Mouse (Mus musculus) CH12.LX (cell line): ENCODE results near the gene Mmp24. TPM values are rescaled to one million over a fixed set of nuclear protein-coding genes. Genes with fewer than 3 reads are reported as not detected.

Experiments used
- DNase-seq: peaks from one replicate; pipeline ENCODE4 v3.0.0-alpha.2; 2013; ENCODE audit errors: extremely low read depth
- H3K27ac ChIP-seq: 2 replicates; pipeline ENCODE4 v1.5.1; 2012; ENCODE audit warnings: low read depth, mild to moderate bottlenecking, control low read depth, moderate library complexity; ENCODE audit not compliant: insufficient read depth
- H3K27me3 ChIP-seq: replicated peaks from 2 replicates; pipeline ENCODE3; 2012; ENCODE audit warnings: inconsistent platforms
- H3K36me3 ChIP-seq, 2 experiments: replicated peaks in 1 of 2; 2 replicates each; pipeline versions ENCODE3 to v1.6.1; 2012; ENCODE audit warnings: inconsistent platforms in 1 of 2, low read length in 1 of 2, mild to moderate bottlenecking in 1 of 2, mixed read lengths in 1 of 2, moderate library complexity in 1 of 2; ENCODE audit not compliant: control insufficient read depth in 1 of 2, insufficient read depth in 1 of 2
- H3K4me1 ChIP-seq, 2 experiments: 2 replicates each; pipeline ENCODE4 v1.6.1; 2012; ENCODE audit warnings: inconsistent platforms in 1 of 2, moderate library complexity in 1 of 2; ENCODE audit not compliant: insufficient read depth in 2 of 2, control insufficient read depth in 1 of 2
- H3K4me2 ChIP-seq: 2 replicates; pipeline ENCODE4 v1.6.1; 2012; ENCODE audit warnings: low read depth, mild to moderate bottlenecking, control low read depth; ENCODE audit not compliant: poor library complexity, insufficient read depth, severe bottlenecking
- H3K4me3 ChIP-seq, 3 experiments: fragments of 150-350 bp in 1 of 3; sonication (generic) in 1 of 3; replicated peaks in 1 of 3; 2 replicates each; pipeline versions ENCODE3 to v1.5.1; 2011 to 2012; ENCODE audit warnings: low read depth in 2 of 3, low read length in 2 of 3, mild to moderate bottlenecking in 2 of 3, moderate library complexity in 2 of 3, control low read depth in 1 of 3, improper control_type of control experiment in 1 of 3, inconsistent platforms in 1 of 3, mixed read lengths in 1 of 3; ENCODE audit not compliant: poor library complexity in 1 of 3
- H3K79me2 ChIP-seq: replicated peaks from 2 replicates; pipeline ENCODE4 v1.6.1; 2012; ENCODE audit warnings: mild to moderate bottlenecking, moderate library complexity; ENCODE audit not compliant: control insufficient read depth, poor library complexity, insufficient read depth, severe bottlenecking; ENCODE audit errors: extremely low read depth
- H3K9ac ChIP-seq: 2 replicates; pipeline ENCODE4 v1.6.1; 2012; ENCODE audit warnings: low read depth, mild to moderate bottlenecking, control low read depth, moderate library complexity; ENCODE audit not compliant: insufficient read depth
- H3K9me3 ChIP-seq: replicated peaks from 2 replicates; pipeline ENCODE3; 2012; ENCODE audit warnings: low read length, inconsistent platforms, mixed read lengths
- CHD2 ChIP-seq: IDR thresholded peaks from 2 replicates; pipeline ENCODE4 v1.6.1; 2011; ENCODE audit warnings: low read length, improper control_type of control experiment
- CTCF ChIP-seq, 2 experiments: IDR thresholded peaks in 1 of 2; conservative IDR thresholded peaks in 1 of 2; 2 replicates each; pipeline ENCODE4 v1.5.1; 2011 to 2012; ENCODE audit warnings: low read depth in 2 of 2, low read length in 2 of 2, improper control_type of control experiment in 1 of 2, inconsistent platforms in 1 of 2, mild to moderate bottlenecking in 1 of 2, moderate library complexity in 1 of 2
- E2F4 ChIP-seq: IDR thresholded peaks from 2 replicates; pipeline ENCODE4 v1.6.1; 2011; ENCODE audit warnings: low read depth, low read length, improper control_type of control experiment; ENCODE audit not compliant: insufficient replicate concordance
- ELF1 ChIP-seq: IDR thresholded peaks from 2 replicates; pipeline ENCODE4 v1.6.1; 2014; ENCODE audit warnings: low read depth, mild to moderate bottlenecking, inconsistent platforms, low read length, improper control_type of control experiment
- IRF4 ChIP-seq: IDR thresholded peaks from 2 replicates; pipeline ENCODE4 v1.6.1; 2014; ENCODE audit warnings: low read depth, mild to moderate bottlenecking, inconsistent platforms, low read length, improper control_type of control experiment
- JUN ChIP-seq: IDR thresholded peaks from 2 replicates; pipeline ENCODE4 v1.6.1; 2011; ENCODE audit warnings: low read depth, mild to moderate bottlenecking, low read length, improper control_type of control experiment, moderate library complexity; ENCODE audit not compliant: insufficient read depth
- MAFK ChIP-seq: IDR thresholded peaks from 2 replicates; pipeline ENCODE4 v1.6.1; 2011; ENCODE audit warnings: low read length, improper control_type of control experiment; ENCODE audit not compliant: insufficient replicate concordance
- MEF2A ChIP-seq: IDR thresholded peaks from 2 replicates; pipeline ENCODE4 v1.6.1; 2014; ENCODE audit warnings: low read depth, mild to moderate bottlenecking, inconsistent platforms, low read length, improper control_type of control experiment, borderline replicate concordance
- NRF1 ChIP-seq: IDR thresholded peaks from 2 replicates; pipeline ENCODE4 v1.6.1; 2014; ENCODE audit warnings: low read depth, mild to moderate bottlenecking, inconsistent platforms, low read length, improper control_type of control experiment, moderate library complexity
- POLR2A ChIP-seq: IDR thresholded peaks from 2 replicates; pipeline ENCODE4 v1.6.1; 2011; ENCODE audit warnings: low read depth, mild to moderate bottlenecking, improper control_type of control experiment, low read length
- dilution Hi-C: fragments of 300-500 bp; cut with MboI; formaldehyde crosslinking; loops from 2 replicates; pipeline ENCODE4 v1.14.3; 2020; ENCODE audit warnings: low sequenced_read_pairs; ENCODE audit not compliant: extremely low pct_unique_long_range_greater_than_20kb, extremely low pct_ligation_motif_present
- in situ Hi-C: fragments of 300-500 bp; cut with MboI; formaldehyde crosslinking; loops from 3 replicates; pipeline ENCODE4 v1.14.3; 2019; ENCODE audit warnings: low sequenced_read_pairs, low pct_ligation_motif_present, low pct_unique_long_range_greater_than_20kb, mixed read lengths
- polyA plus RNA-seq: library from polyadenylated mRNA; unstranded; fragments of >175 nt; gene quantifications from 2 replicates; pipeline ENCODE4 v1.2.1, GENCODE M21; 2012; ENCODE audit warnings: low read depth; ENCODE audit not compliant: insufficient read length
- total RNA-seq, 2 experiments: library from RNA; depleted of rRNA; stranded (reverse); fragments of 300-350 nt in 1 of 2; fragments of >200 nt in 1 of 2; gene quantifications; 2 replicates each; pipeline ENCODE4 v1.2.3; 2012 to 2014

The Mmp24 gene
- total and polyA plus RNA-seq, 3 experiments, result 0.42 TPM; not detected in 2

DNA sequence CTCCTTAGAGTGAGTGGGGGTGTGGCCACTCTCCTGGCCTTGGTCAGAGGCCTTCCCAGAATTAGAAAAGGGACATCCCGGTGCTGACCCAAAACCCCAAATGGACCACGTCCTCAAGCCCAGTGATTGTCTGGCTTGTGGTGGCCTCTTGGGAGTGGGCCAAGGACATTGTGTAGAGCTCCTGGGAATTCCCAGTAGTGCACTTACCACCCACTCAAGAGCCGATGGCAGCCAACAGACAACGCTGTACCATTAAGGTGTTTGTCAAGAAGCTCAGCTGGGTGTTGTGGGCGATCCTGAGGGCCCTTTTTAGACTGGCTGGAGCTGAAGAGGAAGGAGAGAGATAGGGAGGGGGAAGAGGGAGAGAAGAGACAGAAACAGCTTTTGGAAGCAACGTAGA, 9.4 kb downstream of the Mmp24 start:
- Histone ChIP-seq H3K27me3 (peaks cover 59% of the 10 kb centered on the region), H3K4me2 (no peak overlapping the region)
- in situ Hi-C loops, result no loop called here

DNA sequence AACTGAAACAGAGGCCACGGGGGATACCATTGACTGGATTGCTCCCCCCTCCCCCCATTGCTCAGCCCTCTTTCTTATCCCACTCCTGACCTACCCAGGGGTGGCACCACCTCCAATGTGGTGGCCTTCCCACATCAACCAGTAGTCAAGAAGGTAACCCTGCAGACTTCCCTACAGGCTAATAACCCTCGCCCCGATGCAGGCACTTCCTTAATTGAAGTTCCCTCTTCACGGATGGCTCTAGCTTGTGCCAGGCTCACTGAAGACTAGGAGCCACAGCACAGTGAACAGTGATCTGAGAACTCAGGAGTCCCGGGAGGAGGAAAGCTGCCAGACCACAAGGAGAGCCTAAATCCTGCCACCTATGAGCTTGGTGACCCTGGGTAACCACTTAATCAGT, 11.8 kb downstream of the Mmp24 start:
- H3K36me3 ChIP-seq, result no peaks in the 10 kb centered on the region
- dilution Hi-C loops (no loop called here), in situ Hi-C loops (no loop called here)
- no peak for DNase-seq
- H3K4me1 ChIP-seq, result peaks cover 0 to 2% of the 10 kb centered on the region in 2 experiments; a peak in 1 of 4 replicates
- no peaks in the 10 kb centered on the region for H3K79me2 ChIP-seq
- peaks cover 67% of the 10 kb centered on the region for H3K27me3 ChIP-seq
- TF ChIP-seq JUN (no peak), POLR2A (no peak), MEF2A (no peak), ELF1 (no peak)
- H3K4me2 ChIP-seq, result no peak overlapping the region
- no peak overlapping the region for H3K27ac ChIP-seq
- H3K4me3 ChIP-seq, result no peak overlapping the region
- H3K9me3 ChIP-seq, result no peaks in the 10 kb centered on the region
- no peak overlapping the region for H3K9ac ChIP-seq

More for the DNA sequence above, 9.4 kb downstream of the Mmp24 start:
- no peak overlapping the region for H3K27ac ChIP-seq
- H3K9ac ChIP-seq, result no peak overlapping the region
- no peak overlapping the region for H3K4me3 ChIP-seq
- H3K9me3 ChIP-seq, result no peaks in the 10 kb centered on the region
- no peaks in the 10 kb centered on the region for H3K79me2 ChIP-seq
- H3K4me1 ChIP-seq, result no peaks in the 10 kb centered on the region; a peak in 1 of 4 replicates
- no peaks in the 10 kb centered on the region for H3K36me3 ChIP-seq
- dilution Hi-C loops, result no loop called here
- no peak for DNase-seq
- TF ChIP-seq CTCF (conservative IDR thresholded peaks at IDR 0.05 in 1 of 2, IDR thresholded peaks at IDR 0.05 in 1 of 2; ENCODE audit: low read depth in 2 of 2, low read length in 2 of 2) (no peak), MAFK (no peak), E2F4 (no peak), NRF1 (no peak)

DNA sequence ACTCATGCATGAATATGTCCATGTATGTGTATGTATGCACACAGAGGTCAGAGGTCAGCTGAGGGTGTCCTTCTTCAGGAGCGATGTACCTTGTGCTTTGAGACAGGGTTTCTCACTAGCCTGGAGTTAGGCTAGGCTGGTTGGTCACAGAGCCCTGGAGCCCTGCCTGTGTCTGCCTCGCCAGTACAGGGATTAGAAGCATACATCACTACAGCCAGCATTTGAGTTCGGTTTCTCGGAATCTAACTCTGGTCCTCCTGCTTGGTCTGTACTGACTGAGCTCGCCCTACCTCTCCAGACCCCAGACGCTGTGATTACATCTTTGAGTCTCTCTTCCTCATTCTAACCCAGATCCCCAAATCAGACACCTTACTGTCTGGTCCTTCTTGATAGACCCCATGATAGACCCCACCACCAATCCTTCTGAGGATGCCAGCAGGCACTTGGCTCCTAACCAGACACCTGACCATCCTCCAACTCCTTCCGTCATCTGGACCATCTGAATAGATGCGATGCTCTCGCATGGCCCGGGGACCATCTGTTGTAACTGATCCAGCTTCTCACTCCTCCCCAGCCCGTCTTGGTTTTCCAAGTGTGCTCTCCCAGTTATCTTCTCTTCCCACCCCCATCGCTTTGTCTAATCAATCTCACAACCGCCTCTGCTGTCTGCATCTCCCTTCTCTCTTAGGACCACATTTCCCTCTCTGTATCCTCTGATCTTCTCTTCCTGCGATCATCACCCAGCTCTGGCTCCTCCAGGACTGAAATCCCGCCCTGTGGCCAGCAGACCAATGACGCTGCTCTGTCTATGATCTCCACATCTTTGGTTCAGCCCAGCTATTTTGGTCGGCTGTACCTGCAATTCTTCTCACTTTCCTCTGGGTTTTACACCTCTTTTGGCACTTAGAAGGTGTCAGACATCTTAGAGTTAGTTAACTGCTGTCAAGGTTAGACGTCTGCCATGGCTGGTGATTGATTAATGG, 13.1 kb downstream of the Mmp24 start:
- Histone ChIP-seq H3K79me2 (no peaks in the 10 kb centered on the region), H3K4me2 (no peak overlapping the region), H3K4me1 (peaks cover 2 to 3% of the 10 kb centered on the region in 2 experiments; a peak in 2 of 4 replicates), H3K9me3 (no peaks in the 10 kb centered on the region), H3K36me3 (no peaks in the 10 kb centered on the region), H3K27me3 (peaks cover 68% of the 10 kb centered on the region), H3K4me3 (no peak overlapping the region), H3K9ac (no peak overlapping the region), H3K27ac (no peak overlapping the region)
- no peak for DNase-seq
- in situ Hi-C loops (no loop called here), dilution Hi-C loops (no loop called here)
- TF ChIP-seq CHD2 (no peak), MEF2A (no peak), IRF4 (no peak)
